Mouse (Mus musculus) ES-Bruce4 (cell line): ENCODE measurements at regions not wholly inside any gene's neighbourhood (a gene's known extent, or its start where the extent isn't known, plus 50 kb on each side); places are given as distances from the start of the nearest gene placed in this dataset.

ENCODE experiments used
- H3K27ac ChIP-seq: 2 replicates; pipeline ENCODE4 v1.5.1; 2012; ENCODE audit warnings: low read length, inconsistent platforms; ENCODE audit not compliant: insufficient read depth
- H3K27me3 ChIP-seq: 2 replicates; pipeline ENCODE4 v1.6.1; 2012; ENCODE audit warnings: mild to moderate bottlenecking, low read length, inconsistent platforms; ENCODE audit not compliant: control insufficient read depth, poor library complexity, insufficient read depth, severe bottlenecking
- H3K36me3 ChIP-seq: 2 replicates; pipeline ENCODE4 v1.6.1; 2012; ENCODE audit warnings: inconsistent platforms, mild to moderate bottlenecking, low read length, moderate library complexity; ENCODE audit not compliant: control insufficient read depth, poor library complexity, insufficient read depth, severe bottlenecking
- H3K4me1 ChIP-seq: one replicate; pipeline ENCODE4 v1.8.1; 2011; ENCODE audit warnings: low read length; ENCODE audit not compliant: control insufficient read depth, insufficient read depth
- H3K4me3 ChIP-seq: 2 replicates; pipeline ENCODE4 v1.5.1; 2011; ENCODE audit warnings: low read depth, mild to moderate bottlenecking, low read length
- H3K9ac ChIP-seq: 2 replicates; pipeline ENCODE4 v1.6.1; 2012; ENCODE audit warnings: low read depth, mild to moderate bottlenecking, inconsistent platforms; ENCODE audit not compliant: poor library complexity, severe bottlenecking
- H3K9me3 ChIP-seq: replicated peaks from 2 replicates; pipeline ENCODE4 v1.6.1; 2012; ENCODE audit warnings: mild to moderate bottlenecking, low read length, inconsistent platforms; ENCODE audit not compliant: control insufficient read depth, poor library complexity, insufficient read depth, severe bottlenecking
- CTCF ChIP-seq: IDR thresholded peaks from one replicate; pipeline ENCODE4 v1.8.1; 2011; ENCODE audit warnings: low read depth, low read length
- EP300 ChIP-seq: IDR thresholded peaks from 2 replicates; pipeline ENCODE4 v1.6.1; 2011; ENCODE audit warnings: low read depth, low read length; ENCODE audit not compliant: insufficient read depth
- POLR2A ChIP-seq: IDR thresholded peaks from one replicate; pipeline ENCODE4 v1.8.1; 2011; ENCODE audit warnings: low read length; ENCODE audit not compliant: insufficient read depth

DNA sequence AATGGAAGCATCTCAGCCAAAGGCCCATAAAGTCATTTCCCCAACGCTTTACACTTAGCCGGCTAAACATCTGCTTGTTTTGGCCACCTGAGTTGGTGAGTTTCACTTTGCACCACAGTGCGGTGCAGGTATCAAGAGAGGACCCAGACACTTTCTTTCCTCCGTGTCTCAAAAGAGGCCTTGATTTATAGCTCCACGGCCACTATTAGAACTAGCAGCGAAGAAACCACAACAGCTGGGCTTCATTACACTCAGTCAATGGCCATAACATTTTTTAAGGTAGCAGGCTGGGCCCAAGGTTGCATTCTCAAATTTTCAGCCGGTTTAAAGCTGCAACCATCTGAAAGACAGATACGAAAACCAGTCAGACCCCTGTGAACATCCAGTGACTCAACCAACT is 103.4 kb downstream of the Mreg start:
- no peaks in the 10 kb centered on the region for H3K9me3 ChIP-seq
- no peak overlapping the region for H3K9ac ChIP-seq
- no peak overlapping the region for H3K27ac ChIP-seq
- no peaks in the 10 kb centered on the region for H3K36me3 ChIP-seq
- H3K4me1 ChIP-seq = no peaks in the 10 kb centered on the region
- TF ChIP-seq EP300 (no peak), CTCF (no peak), POLR2A (no peak)
- no peak overlapping the region for H3K4me3 ChIP-seq
- H3K27me3 ChIP-seq = no peaks in the 10 kb centered on the region

DNA sequence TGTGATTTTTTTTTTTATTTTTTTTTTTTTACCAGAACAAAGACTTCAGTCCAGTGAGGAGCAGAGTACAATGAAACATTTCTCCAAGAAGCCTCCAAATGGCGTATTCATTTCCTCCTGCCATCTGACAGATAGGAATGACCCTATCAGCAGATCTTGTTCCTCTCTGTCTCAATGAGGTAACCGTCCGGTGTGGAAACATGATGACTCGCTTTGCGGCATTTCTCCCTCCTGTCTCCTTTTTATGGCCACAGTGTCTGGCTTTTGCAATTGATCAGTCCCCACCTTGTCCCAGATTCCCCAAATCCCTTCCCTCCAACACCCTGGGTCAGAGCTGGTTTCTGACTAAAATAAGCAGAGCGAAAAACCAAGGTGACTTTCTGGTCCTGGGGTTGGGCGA is 105.0 kb downstream of the Mreg start:
- Histone ChIP-seq H3K9ac (no peak overlapping the region), H3K4me1 (no peaks in the 10 kb centered on the region), H3K9me3 (no peaks in the 10 kb centered on the region), H3K36me3 (no peaks in the 10 kb centered on the region), H3K27me3 (no peaks in the 10 kb centered on the region), H3K4me3 (no peak overlapping the region), H3K27ac (no peak overlapping the region)
- TF ChIP-seq CTCF = no peak
- TF ChIP-seq POLR2A = no peak
- TF ChIP-seq EP300 = no peak

DNA sequence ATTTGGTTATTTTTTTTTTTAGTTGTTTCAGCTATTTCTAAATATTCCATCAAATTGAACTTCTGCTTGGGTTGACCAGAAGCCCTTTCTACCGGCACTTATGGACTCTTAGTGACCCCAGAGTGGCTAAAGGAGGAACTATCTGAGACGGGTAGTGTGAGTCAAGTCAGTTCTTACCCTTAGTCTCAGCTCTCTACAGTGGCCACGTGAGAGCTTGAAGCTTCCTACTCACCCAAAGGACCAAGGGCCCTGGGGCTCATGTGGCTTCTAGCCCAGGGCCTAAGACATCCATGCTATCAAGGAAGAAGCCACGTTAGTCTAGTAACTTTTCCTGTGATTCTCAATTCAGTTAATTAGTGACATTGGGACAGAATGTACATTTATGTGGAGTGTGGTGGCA is 105.5 kb downstream of the Mreg start:
- no peak overlapping the region for H3K4me3 ChIP-seq
- no peak overlapping the region for H3K9ac ChIP-seq
- no peaks in the 10 kb centered on the region for H3K9me3 ChIP-seq
- TF ChIP-seq POLR2A (no peak), EP300 (no peak), CTCF (no peak)
- H3K27me3 ChIP-seq = no peaks in the 10 kb centered on the region
- no peaks in the 10 kb centered on the region for H3K4me1 ChIP-seq
- no peak overlapping the region for H3K27ac ChIP-seq
- H3K36me3 ChIP-seq = no peaks in the 10 kb centered on the region

DNA sequence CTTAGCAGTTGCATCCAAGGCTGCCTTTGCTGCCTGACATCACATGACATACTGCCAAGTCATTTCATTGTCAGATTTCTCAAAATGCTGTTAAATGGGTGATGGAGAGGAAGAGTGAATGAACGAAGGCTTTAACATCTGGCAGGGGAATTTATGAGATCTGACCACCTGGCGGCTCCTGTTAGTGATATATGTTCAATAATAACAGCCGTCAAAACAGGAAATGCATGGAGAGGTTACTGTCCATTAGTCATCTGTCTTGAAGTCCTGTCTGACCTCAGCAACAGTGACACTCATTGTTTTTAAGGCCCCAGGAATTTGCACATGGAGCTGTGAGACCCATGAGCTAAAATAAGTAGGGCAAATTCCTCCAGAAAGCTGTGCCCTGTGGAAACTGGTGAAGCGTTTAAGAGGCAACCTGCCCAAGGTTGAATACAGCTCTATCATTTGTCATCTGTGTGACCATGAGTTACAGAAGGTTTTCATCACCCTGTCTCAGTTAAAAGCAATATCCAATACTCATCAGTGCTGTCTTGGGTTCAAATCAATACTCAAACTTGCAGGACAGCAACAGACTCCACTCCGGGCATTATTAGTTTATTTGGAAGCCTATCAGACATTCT is 106.6 kb downstream of the Mreg start:
- no peak overlapping the region for H3K27ac ChIP-seq
- no peaks in the 10 kb centered on the region for H3K9me3 ChIP-seq
- TF ChIP-seq CTCF (no peak), POLR2A (no peak), EP300 (no peak)
- no peak overlapping the region for H3K9ac ChIP-seq
- H3K4me3 ChIP-seq = no peak overlapping the region
- no peaks in the 10 kb centered on the region for H3K4me1 ChIP-seq
- no peaks in the 10 kb centered on the region for H3K36me3 ChIP-seq
- no peaks in the 10 kb centered on the region for H3K27me3 ChIP-seq

DNA sequence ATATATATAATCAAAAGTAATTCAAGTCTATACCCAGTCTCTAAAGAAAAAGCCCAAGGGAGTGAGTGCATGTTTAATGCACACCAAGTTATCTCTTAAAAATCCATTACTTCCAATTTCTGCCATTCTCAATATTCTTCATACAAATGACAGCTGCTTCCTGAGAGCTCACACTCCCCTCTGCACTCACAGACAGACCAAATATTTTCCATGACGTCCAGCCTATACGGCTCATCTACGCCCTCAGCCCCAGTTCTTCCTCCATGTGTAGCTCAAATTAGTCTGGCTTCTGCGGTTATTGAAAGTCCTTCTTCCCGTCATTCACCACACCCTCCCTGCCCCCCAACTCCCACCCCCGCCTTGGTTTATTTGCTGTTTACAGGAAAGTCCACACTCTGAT is 108.1 kb downstream of the Mreg start:
- Histone ChIP-seq H3K4me1 (no peaks in the 10 kb centered on the region), H3K9me3 (no peaks in the 10 kb centered on the region), H3K9ac (no peak overlapping the region), H3K27me3 (no peaks in the 10 kb centered on the region), H3K4me3 (no peak overlapping the region), H3K27ac (no peak overlapping the region), H3K36me3 (no peaks in the 10 kb centered on the region)
- TF ChIP-seq CTCF = no peak
- no peak for TF ChIP-seq POLR2A
- no peak for TF ChIP-seq EP300

DNA sequence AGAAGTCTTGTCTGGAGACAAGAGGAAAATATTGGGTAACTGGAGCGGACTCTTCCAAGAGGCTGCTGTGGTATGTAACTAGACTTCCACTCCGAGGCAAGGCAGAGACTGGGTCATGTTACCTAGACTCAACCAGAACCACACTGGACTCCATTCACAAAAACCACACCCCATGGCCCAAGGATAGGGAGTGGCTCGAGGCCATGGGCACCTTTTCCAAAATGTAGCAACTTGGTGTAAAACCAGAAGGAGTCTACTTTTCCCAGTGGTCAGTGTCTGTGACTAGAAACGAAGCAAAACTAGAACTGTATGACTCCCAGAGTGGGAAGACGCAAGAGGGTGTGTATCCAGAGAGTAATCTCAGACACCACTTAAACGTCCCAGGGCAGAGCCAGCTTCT is 108.7 kb downstream of the Mreg start:
- Histone ChIP-seq H3K4me3 (no peak overlapping the region), H3K4me1 (no peaks in the 10 kb centered on the region), H3K9ac (no peak overlapping the region), H3K27ac (no peak overlapping the region), H3K36me3 (no peaks in the 10 kb centered on the region), H3K27me3 (no peaks in the 10 kb centered on the region), H3K9me3 (no peaks in the 10 kb centered on the region)
- TF ChIP-seq CTCF (no peak), EP300 (no peak), POLR2A (no peak)
